Mouse (Mus musculus) neural tube, embryonic 13.5 days (tissue): ENCODE measurements around the gene Abat. TPM values are rescaled to one million over a fixed set of nuclear protein-coding genes. Genes with fewer than 3 reads are reported as not detected.
A peak's percentile ranks its signal among the peaks of the same experiment; 100 is the strongest.

ENCODE experiments used
- ATAC-seq: fragments of 200-750 bp; cut with Nextera tagmentation; 2 replicates; pipeline ENCODE4 v1.8.0; 2017; ENCODE audit warnings: low read depth, mild to moderate bottlenecking, moderate TSS enrichment, moderate library complexity
- H3K27ac ChIP-seq: fragments of 300-500 bp; sonication (generic); replicated peaks from 2 replicates; pipeline ENCODE4 v1.5.1; 2015; ENCODE audit warnings: moderate library complexity, mild to moderate bottlenecking, inconsistent platforms
- H3K27me3 ChIP-seq: fragments of 300-500 bp; sonication (generic); 2 replicates; pipeline ENCODE4 v1.6.1; 2015; ENCODE audit warnings: mild to moderate bottlenecking, inconsistent platforms
- H3K36me3 ChIP-seq: fragments of 300-500 bp; sonication (generic); 2 replicates; pipeline ENCODE4 v1.6.1; 2015; ENCODE audit warnings: mild to moderate bottlenecking, inconsistent platforms
- H3K4me1 ChIP-seq: fragments of 300-500 bp; sonication (generic); replicated peaks from 2 replicates; pipeline ENCODE4 v1.6.1; 2015; ENCODE audit warnings: inconsistent platforms
- H3K4me2 ChIP-seq: fragments of 300-500 bp; sonication (generic); 2 replicates; pipeline ENCODE4 v1.6.1; 2015; ENCODE audit warnings: inconsistent platforms, mild to moderate bottlenecking, moderate library complexity
- H3K4me3 ChIP-seq: fragments of 300-500 bp; sonication (generic); 2 replicates; pipeline ENCODE4 v1.5.1; 2015; ENCODE audit warnings: mild to moderate bottlenecking, inconsistent platforms
- H3K9ac ChIP-seq: fragments of 300-500 bp; sonication (generic); 2 replicates; pipeline ENCODE4 v1.6.1; 2015; ENCODE audit warnings: moderate library complexity, mild to moderate bottlenecking, inconsistent platforms
- H3K9me3 ChIP-seq: fragments of 300-500 bp; sonication (generic); 2 replicates; pipeline ENCODE4 v1.6.1; 2016; ENCODE audit warnings: inconsistent platforms
- WGBS: fragments of 180-500 bp; shearing (Covaris S2); methylation state at CpG from one replicate; pipeline ENCODE4 v1.1.7; 2015; 5-methylcytosine and 5-hydroxymethylcytosine counted together
- polyA plus RNA-seq: library from polyadenylated mRNA; unstranded; fragments of >200 nt; fragmentation: Nextera tagmentation; extraction: Ambion mirVana; gene quantifications from 2 replicates; pipeline ENCODE4 v1.2.1, GENCODE M21; 2015

The Abat gene
- polyA plus RNA-seq, 1 experiment from 2014 or later = 120 TPM

DNA sequence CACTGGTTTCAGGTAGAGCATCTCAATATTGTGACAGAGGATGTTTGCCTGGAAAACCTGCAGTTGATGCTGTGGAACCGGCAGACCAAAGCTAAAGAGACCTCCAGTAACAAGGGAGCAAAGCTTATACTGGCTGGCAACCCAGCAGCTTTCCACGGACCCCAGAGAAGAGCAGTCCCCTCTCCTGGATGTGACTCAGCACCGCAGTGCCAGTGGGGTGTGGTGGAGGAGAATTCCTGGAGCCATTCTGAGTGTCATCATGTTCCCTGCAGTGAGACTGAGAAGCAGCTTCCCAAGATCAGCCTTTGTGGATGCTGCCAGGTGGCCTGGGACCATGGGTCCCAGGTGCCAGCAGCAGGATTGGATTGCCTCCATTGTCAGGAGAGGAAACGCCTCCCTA lies 99.8 kb downstream of the Abat start:
- ATAC-seq = no peak
- H3K9ac ChIP-seq = no peak overlapping the region
- H3K27me3 ChIP-seq = no peaks in the 10 kb centered on the region
- no peak overlapping the region for H3K4me3 ChIP-seq
- no peaks in the 10 kb centered on the region for H3K9me3 ChIP-seq
- H3K36me3 ChIP-seq = peaks cover 91% of the 10 kb centered on the region
- no peak overlapping the region for H3K27ac ChIP-seq
- no peak overlapping the region for H3K4me2 ChIP-seq
- no peaks in the 10 kb centered on the region for H3K4me1 ChIP-seq
- WGBS = 78% methylated on average over 4 of the region's 4 CpGs

- Histone ChIP-seq H3K9me3 (no peaks in the 10 kb centered on the region), H3K36me3 (peaks cover 91% of the 10 kb centered on the region), H3K27me3 (no peaks in the 10 kb centered on the region), H3K4me3 (no peak overlapping the region), H3K9ac (no peak overlapping the region), H3K27ac (no peak overlapping the region), H3K4me1 (no peaks in the 10 kb centered on the region), H3K4me2 (no peak overlapping the region)
- ATAC-seq = no peak
- 82% methylated on average over 3 of the region's 3 CpGs for WGBS
These were observed 100.2 kb downstream of the Abat start for GRCm38 (mm10) chr16:8613447-8613846.

- WGBS = 13% methylated on average over 10 of the region's 10 CpGs
- no peak overlapping the region for H3K27ac ChIP-seq
- 0 out of 2 replicates have a peak, but pooled peaks cover 3% of the 10 kb centered on the region for H3K27me3 ChIP-seq
- no peaks in the 10 kb centered on the region for H3K4me1 ChIP-seq
- H3K4me2 ChIP-seq = no peak overlapping the region
- no peak overlapping the region for H3K9ac ChIP-seq
- ATAC-seq = no peak
- H3K9me3 ChIP-seq = no peaks in the 10 kb centered on the region
- no peak overlapping the region for H3K4me3 ChIP-seq
- H3K36me3 ChIP-seq = peaks cover 83% of the 10 kb centered on the region
These were observed 106.6 kb downstream of the Abat start for GRCm38 (mm10) chr16:8619659-8620314.

DNA sequence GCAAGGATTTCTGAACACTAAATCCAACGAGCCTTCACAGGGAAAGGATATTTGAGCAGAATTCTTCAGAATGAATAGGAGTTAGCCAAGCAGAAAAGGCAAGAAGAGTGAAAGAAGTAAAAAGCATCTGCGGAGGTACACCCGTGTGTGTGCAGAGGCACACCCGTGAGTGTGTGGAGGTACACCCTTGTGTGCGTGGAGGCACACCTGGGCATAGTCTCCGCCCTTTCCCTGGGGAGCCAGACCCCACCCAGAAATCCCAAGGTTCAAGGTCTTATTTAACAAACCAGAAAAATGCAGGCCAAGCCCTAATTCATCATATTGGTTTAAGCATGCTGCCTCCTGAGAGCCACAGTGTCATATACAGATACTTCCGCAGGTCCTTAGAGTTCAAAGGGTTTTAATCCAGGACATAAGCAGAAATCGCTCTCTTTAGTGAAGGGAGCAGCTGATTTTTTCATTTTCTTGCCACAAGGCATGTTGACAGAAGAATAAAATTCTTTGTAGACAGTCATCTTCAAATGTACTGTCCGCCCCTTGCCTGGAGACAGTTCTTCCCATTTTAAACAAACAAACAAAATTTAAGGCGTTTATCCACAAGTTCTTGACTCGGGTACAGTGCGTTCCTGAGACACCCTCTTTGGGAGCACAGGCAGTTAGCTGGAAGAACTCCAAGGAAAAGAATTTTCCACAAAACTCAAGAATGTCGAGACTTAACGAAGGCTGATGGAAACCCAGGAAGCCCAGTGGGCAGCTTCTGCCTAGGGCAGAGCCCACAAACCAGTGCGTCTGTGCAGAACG lies 107.3 kb downstream of the Abat start:
- H3K9me3 ChIP-seq = no peaks in the 10 kb centered on the region
- H3K36me3 ChIP-seq = peaks cover 78% of the 10 kb centered on the region
- 0 out of 2 replicates have a peak, but pooled peaks cover 3% of the 10 kb centered on the region for H3K27me3 ChIP-seq
- no peak overlapping the region for H3K9ac ChIP-seq
- no peak overlapping the region for H3K4me2 ChIP-seq
- H3K4me1 ChIP-seq = no peaks in the 10 kb centered on the region
- WGBS = 81% methylated on average over 16 of the region's 16 CpGs
- ATAC-seq = no peak
- H3K27ac ChIP-seq = no peak overlapping the region
- H3K4me3 ChIP-seq = no peak overlapping the region

DNA sequence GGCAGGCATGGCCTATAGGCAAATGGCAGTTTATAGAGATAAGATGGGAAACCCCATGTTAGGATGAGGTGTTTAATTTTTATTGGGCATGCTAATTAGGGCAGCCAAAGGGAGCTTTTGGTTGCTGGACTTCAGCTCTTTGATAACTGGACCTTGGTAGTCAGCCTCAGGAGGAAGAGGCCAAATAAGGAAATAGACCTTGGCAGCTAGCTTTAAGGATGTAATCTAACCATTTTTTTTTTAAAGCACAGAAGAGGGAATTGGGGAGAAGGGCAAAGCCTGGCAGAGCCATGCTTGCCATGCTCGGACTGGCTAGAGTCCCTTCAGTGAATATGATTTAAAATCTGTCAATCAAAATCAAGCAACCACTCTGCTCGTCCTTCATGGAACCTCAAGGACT lies 117.2 kb downstream of the Abat start:
- no peak overlapping the region for H3K9ac ChIP-seq
- no peaks in the 10 kb centered on the region for H3K9me3 ChIP-seq
- no peak for ATAC-seq
- peaks cover 13% of the 10 kb centered on the region; the same call in 1 of the 2 replicates for H3K4me1 ChIP-seq
- no peaks in the 10 kb centered on the region for H3K27me3 ChIP-seq
- no peak overlapping the region for H3K4me3 ChIP-seq
- peaks cover 20% of the 10 kb centered on the region for H3K36me3 ChIP-seq
- 86% methylated on average over 2 of the region's 2 CpGs for WGBS
- H3K27ac ChIP-seq = no peak overlapping the region
- H3K4me2 ChIP-seq = no peak overlapping the region

DNA sequence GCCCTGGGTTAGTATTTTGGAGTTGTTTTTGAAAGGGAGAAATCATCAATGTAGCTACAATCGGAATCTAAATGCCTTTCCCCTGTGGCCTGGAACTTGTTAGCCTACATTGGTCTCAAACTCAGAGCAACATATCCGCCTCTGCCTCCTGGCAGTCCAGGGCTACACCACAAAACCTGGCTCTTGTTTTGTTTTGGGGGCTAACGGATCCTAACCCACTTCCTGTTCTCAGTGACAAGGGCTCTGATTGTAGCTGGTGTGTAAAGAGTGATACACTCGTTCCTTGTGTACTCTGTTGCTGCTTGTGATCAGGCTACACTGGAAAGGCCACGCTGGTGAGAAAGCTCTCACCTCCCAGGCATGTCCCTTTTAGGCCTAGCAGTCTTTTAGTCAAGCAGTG lies 118.2 kb downstream of the Abat start:
- Histone ChIP-seq H3K27ac (no peak overlapping the region), H3K9ac (no peak overlapping the region), H3K27me3 (no peaks in the 10 kb centered on the region), H3K4me2 (no peak overlapping the region), H3K9me3 (no peaks in the 10 kb centered on the region), H3K4me3 (no peak overlapping the region), H3K36me3 (peaks cover 24% of the 10 kb centered on the region), H3K4me1 (peaks cover 23% of the 10 kb centered on the region)
- 92% methylated on average over 5 of the region's 5 CpGs for WGBS
- no peak for ATAC-seq

DNA sequence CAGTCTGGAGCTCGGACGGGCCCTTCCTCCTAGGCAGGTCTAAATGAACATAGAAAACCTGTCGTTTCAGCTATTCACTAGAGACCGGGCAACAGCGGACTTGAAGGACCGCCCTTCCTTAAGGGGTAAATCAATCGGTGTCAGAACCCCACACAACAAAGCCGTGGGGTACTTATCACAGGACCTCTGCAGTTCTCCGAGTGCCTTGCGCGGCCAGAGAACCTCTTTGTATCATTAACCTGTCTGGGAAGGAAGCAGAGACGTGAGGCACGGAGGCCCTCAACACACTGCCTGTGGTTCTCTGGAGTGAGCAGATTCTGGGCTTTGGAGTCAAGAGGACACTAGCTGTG lies 123.6 kb downstream of the Abat start:
- 0% methylated on average over 13 of the region's 13 CpGs for WGBS
- Histone ChIP-seq H3K27me3 (no peaks in the 10 kb centered on the region), H3K9me3 (no peaks in the 10 kb centered on the region), H3K36me3 (peaks cover 19% of the 10 kb centered on the region), H3K4me1 (peaks cover 31% of the 10 kb centered on the region), H3K27ac (peak overlapping the region; percentile 83), H3K4me3 (peak overlapping the region; percentile 83), H3K4me2 (peak overlapping the region; percentile 96), H3K9ac (peak overlapping the region; percentile 84)
- peak; percentile 23; the same call in 1 of the 2 replicates for ATAC-seq

- peak; percentile 95 for ATAC-seq
- under 1% methylated on average over 59 of the region's 59 CpGs for WGBS
- Histone ChIP-seq H3K27ac (peak within 1 kb of the TSS; percentile 83), H3K4me2 (peak within 1 kb of the TSS; percentile 96), H3K4me1 (peaks cover 31% of the 10 kb centered on the region), H3K4me3 (peak within 1 kb of the TSS; percentile 83), H3K27me3 (no peaks in the 10 kb centered on the region), H3K36me3 (peaks cover 19% of the 10 kb centered on the region), H3K9me3 (no peaks in the 10 kb centered on the region), H3K9ac (peak within 1 kb of the TSS; percentile 84)
These were observed 124.2 kb downstream of the Abat start, which contains the start of the genes Pmm2 and Tmem186 for GRCm38 (mm10) chr16:8637217-8638051. Gene Pmm2 (plus strand): TSS chr16:8637674. Gene Tmem186 (minus strand): TSS chr16:8637712.

GRCm38 (mm10) chr16:8638131-8638530 lies 124.9 kb downstream of the Abat start:
- peak overlapping the region; percentile 83 for H3K4me3 ChIP-seq
- WGBS = 51% methylated on average over 7 of the region's 7 CpGs

GRCm38 (mm10) chr16:8639466-8640191 lies 126.4 kb downstream of the Abat start:
- Histone ChIP-seq H3K4me3 (no peak overlapping the region), H3K4me1 (peaks cover 31% of the 10 kb centered on the region), H3K36me3 (peaks cover 32% of the 10 kb centered on the region), H3K27ac (no peak overlapping the region), H3K4me2 (no peak overlapping the region), H3K27me3 (no peaks in the 10 kb centered on the region), H3K9me3 (no peaks in the 10 kb centered on the region), H3K9ac (no peak overlapping the region)
- WGBS = 88% methylated on average over 11 of the region's 11 CpGs
- no peak for ATAC-seq

More at GRCm38 (mm10) chr16:8638131-8638530, 124.9 kb downstream of the Abat start:
- Histone ChIP-seq H3K27me3 (no peaks in the 10 kb centered on the region), H3K27ac (peak overlapping the region; percentile 83; the same call in 1 of the 2 replicates), H3K36me3 (peaks cover 25% of the 10 kb centered on the region), H3K4me2 (peak overlapping the region; percentile 96), H3K9ac (peak overlapping the region; percentile 84), H3K9me3 (no peaks in the 10 kb centered on the region), H3K4me1 (peaks cover 31% of the 10 kb centered on the region)
- no peak for ATAC-seq

DNA sequence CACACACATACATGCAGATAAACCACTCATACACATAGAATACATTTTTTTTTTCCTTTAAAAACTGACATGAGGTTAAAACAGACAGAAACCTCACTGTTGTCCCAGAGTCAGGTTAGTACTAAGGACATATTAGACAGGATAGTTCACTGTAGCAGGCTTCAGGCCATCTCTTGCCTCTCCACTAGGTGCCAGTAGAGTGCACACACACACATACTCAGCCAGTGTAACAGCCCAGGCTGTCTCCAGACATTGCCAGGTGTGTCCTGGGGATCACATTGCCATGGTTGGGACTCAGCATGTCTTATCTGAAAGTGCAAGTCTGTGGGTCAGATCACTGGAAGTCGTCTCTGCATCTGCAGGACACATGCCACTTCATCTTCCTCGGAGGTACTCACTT lies 130.6 kb downstream of the Abat start:
- ATAC-seq = 0 out of 2 replicates have a peak, but pooled peaks have one; percentile 47
- Histone ChIP-seq H3K4me3 (no peak overlapping the region), H3K36me3 (peaks cover 62% of the 10 kb centered on the region), H3K9ac (no peak overlapping the region), H3K4me1 (peaks cover 1% of the 10 kb centered on the region), H3K4me2 (no peak overlapping the region), H3K27me3 (no peaks in the 10 kb centered on the region), H3K9me3 (no peaks in the 10 kb centered on the region), H3K27ac (no peak overlapping the region)
- 72% methylated on average over 2 of the region's 2 CpGs for WGBS
